Mouse (Mus musculus) midbrain, embryonic 14.5 days (tissue): ENCODE results near the gene Trim54. TPM values are rescaled to one million over a fixed set of nuclear protein-coding genes. Genes with fewer than 3 reads are reported as not detected.
A peak's percentile ranks its signal among the peaks of the same experiment; 100 is the strongest.

ENCODE experiments used
- ATAC-seq: fragments of 200-750 bp; cut with Nextera tagmentation; 2 replicates; pipeline ENCODE4 v1.8.0; 2017; ENCODE audit warnings: moderate number of reproducible peaks, moderate library complexity; ENCODE audit not compliant: low FRiP score, low TSS enrichment
- DNase-seq: peaks from one replicate; pipeline ENCODE4 v3.0.0-alpha.2; 2015
- H3K27ac ChIP-seq: fragments of 300-500 bp; sonication (generic); replicated peaks from 2 replicates; pipeline ENCODE4 v1.5.1; 2014; ENCODE audit warnings: mild to moderate bottlenecking, low read depth, low read length, moderate library complexity
- H3K27me3 ChIP-seq: fragments of 300-500 bp; sonication (generic); 2 replicates; pipeline ENCODE4 v1.6.1; 2014; ENCODE audit warnings: low read length, control low read depth, mixed read lengths; ENCODE audit not compliant: control insufficient read depth, insufficient read depth
- H3K36me3 ChIP-seq: fragments of 300-500 bp; sonication (generic); 2 replicates; pipeline ENCODE4 v1.6.1; 2014; ENCODE audit warnings: low read length, control low read depth; ENCODE audit not compliant: control insufficient read depth, insufficient read depth
- H3K4me1 ChIP-seq: fragments of 300-500 bp; sonication (generic); 2 replicates; pipeline ENCODE4 v1.6.1; 2014; ENCODE audit warnings: mild to moderate bottlenecking, antibody characterized with exemption, low read length, control low read depth; ENCODE audit not compliant: control insufficient read depth, insufficient read depth
- H3K4me2 ChIP-seq: fragments of 300-500 bp; sonication (generic); 2 replicates; pipeline ENCODE4 v1.6.1; 2014; ENCODE audit warnings: mild to moderate bottlenecking, low read length, moderate library complexity
- H3K4me3 ChIP-seq: fragments of 300-500 bp; sonication (generic); replicated peaks from 2 replicates; pipeline ENCODE4 v1.5.1; 2014; ENCODE audit warnings: low read depth, low read length
- H3K9ac ChIP-seq: fragments of 300-500 bp; sonication (generic); replicated peaks from 2 replicates; pipeline ENCODE4 v1.6.1; 2014; ENCODE audit warnings: mild to moderate bottlenecking, low read length, moderate library complexity
- H3K9me3 ChIP-seq: fragments of 300-500 bp; sonication (generic); 2 replicates; pipeline ENCODE4 v1.6.1; 2016; ENCODE audit warnings: low read length, control low read depth, mixed read lengths; ENCODE audit not compliant: control insufficient read depth
- WGBS: fragments of 180-500 bp; shearing (Covaris S2); extraction: QIAGEN DNeasy Blood & Tissue Kit; methylation state at CpG from one replicate; pipeline ENCODE4 v1.1.7; 2014; 5-methylcytosine and 5-hydroxymethylcytosine counted together
- polyA plus RNA-seq: library from polyadenylated mRNA; unstranded; fragments of >200 nt; fragmentation: Nextera tagmentation; extraction: Ambion mirVana; gene quantifications from 2 replicates; pipeline ENCODE4 v1.2.1, GENCODE M21; 2014

Trim54 gene
- polyA plus RNA-seq, 1 experiment from 2014 or later: not detected

DNA sequence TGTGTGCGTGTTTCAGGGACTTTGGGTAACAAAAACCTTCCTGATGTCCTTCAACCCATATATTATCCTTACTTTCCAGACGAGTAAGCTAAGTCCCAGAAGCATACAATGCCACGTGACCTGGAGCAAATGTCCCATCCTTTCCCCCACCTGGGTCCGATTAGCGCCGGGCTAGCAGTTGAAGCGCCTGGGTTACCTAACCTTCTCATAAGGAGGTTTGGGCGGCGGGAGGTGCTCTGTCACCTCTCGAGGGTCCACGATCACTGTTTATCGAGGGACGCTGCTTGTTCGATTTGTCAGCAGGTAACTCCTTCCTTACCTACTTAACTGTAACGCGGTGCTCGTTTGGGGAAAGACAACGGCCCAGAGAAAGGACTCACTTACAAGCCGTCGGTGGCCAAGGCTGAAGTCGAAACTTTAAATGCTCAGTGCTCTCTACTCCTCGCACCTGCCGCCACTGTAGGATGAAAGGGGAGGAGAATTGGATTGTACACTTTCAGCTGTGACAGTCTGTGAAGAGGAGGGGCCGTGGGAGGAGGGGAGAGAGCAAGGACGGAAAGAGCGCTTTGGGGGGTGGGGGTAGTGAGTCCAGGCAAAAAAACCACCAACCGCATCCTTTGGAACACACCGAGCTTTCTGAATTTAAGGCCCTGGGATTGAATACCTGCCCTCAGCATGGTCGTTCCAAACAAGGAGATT, 22.3 kb upstream of the Trim54 start:
- WGBS: under 1% methylated on average over 29 of the region's 29 CpGs
- H3K9ac ChIP-seq: no peak overlapping the region
- ATAC-seq (no peak), DNase-seq (peak; percentile 17)
- peak overlapping the region; percentile 47 for H3K4me3 ChIP-seq
- H3K27me3 ChIP-seq: peaks cover 64% of the 10 kb centered on the region
- no peak overlapping the region for H3K27ac ChIP-seq
- peaks cover 17% of the 10 kb centered on the region; the same call in 1 of the 2 replicates for H3K4me1 ChIP-seq
- no peaks in the 10 kb centered on the region for H3K36me3 ChIP-seq
- H3K4me2 ChIP-seq: peak overlapping the region; percentile 57
- no peaks in the 10 kb centered on the region for H3K9me3 ChIP-seq

DNA sequence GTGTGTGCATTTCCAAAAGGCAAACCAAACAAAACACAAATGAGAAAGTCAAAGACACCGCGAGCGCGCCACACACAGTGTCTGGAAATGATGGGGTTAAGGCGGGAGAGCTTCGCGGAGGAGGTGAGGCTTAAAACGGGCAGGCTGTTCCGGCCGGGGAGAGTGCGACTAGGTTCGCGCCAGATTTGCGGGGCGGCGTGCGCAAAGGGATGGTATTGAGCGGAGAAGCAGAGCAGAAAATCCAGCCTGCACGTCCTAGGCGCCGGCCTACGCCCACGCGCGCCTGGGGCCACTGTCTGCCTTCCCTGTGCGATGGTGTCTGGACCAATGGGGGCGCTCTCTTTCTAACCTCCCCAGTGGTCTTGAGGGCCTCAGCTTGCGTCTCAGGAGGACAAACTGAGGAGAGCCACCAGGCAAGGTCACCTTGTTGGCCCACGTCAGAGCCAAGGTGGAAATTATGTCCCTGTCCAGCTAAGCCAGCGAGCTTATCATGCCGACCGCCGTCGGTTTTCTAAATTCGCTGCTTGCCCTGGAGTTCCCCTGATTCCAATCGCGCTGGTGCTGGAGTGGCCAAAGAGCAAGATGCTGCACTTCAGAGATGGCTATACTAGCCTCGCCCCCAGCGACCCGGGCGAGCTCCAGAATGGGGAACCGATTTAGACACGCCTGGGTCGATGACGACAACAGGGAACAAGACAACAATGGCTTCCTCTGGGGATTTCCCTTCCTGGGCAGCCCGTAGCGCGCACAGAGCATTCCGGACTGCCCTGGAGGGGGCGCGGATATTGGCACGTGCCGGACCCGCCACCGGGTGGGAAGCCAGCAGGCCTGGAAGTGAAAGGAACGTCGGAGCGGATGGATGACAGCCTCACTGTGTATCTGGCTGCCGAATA, 21.5 kb upstream of the Trim54 start:
- Histone ChIP-seq H3K9me3 (no peaks in the 10 kb centered on the region), H3K36me3 (no peaks in the 10 kb centered on the region), H3K4me1 (peaks cover 17% of the 10 kb centered on the region; the same call in 1 of the 2 replicates), H3K9ac (no peak overlapping the region; the same call in 1 of the 2 replicates), H3K4me3 (peak overlapping the region; percentile 19), H3K27me3 (peaks cover 62% of the 10 kb centered on the region), H3K27ac (no peak overlapping the region), H3K4me2 (peak overlapping the region; percentile 57)
- peak; percentile 59 for DNase-seq
- under 1% methylated on average over 59 of the region's 59 CpGs for WGBS
- ATAC-seq: no peak

DNA sequence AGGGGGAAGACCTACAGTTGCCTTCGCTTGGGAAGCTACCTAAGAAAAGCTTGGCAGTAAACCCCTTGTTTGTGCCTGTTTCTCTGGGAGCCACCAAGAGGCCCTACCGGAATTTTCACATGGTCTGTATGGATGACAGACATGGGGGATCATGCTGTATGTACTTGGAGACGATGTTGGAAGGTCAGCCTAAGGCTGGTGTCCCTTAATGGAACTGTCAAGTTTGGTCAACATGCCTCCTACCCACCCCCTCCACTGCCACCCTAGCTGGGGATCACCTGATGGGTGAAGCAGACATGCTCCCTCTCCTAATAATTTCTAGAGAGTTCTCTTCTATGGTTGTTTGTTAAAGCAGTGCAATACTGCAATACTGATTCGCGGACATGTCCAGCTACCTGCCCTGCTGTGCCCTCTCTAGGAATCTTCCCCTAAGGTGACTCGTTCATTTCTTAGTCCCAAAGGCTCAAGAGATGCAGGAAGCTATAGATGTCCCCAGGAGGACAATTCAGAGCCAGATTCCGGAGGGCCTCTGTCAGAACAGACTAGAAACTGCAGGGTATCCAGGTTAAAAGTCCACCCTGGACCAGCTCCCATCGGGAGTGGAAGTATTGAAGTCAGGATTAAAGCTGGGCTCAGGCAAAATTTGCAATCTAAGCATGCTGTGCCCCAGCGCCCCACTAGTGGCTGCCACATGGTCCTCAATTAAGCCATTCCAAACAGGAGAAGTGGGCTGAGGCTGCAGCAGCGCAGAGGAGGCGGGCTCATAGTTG, 20.6 kb upstream of the Trim54 start:
- H3K27me3 ChIP-seq: peaks cover 59% of the 10 kb centered on the region
- H3K4me2 ChIP-seq: peak overlapping the region; percentile 57
- ATAC-seq (no peak), DNase-seq (peak; percentile 31)
- H3K9ac ChIP-seq: no peak overlapping the region
- 17% methylated on average over 11 of the region's 11 CpGs for WGBS
- peaks cover 17% of the 10 kb centered on the region; the same call in 1 of the 2 replicates for H3K4me1 ChIP-seq
- H3K9me3 ChIP-seq: no peaks in the 10 kb centered on the region
- peak overlapping the region; percentile 19; the same call in 1 of the 2 replicates for H3K4me3 ChIP-seq
- H3K36me3 ChIP-seq: no peaks in the 10 kb centered on the region
- no peak overlapping the region for H3K27ac ChIP-seq

DNA sequence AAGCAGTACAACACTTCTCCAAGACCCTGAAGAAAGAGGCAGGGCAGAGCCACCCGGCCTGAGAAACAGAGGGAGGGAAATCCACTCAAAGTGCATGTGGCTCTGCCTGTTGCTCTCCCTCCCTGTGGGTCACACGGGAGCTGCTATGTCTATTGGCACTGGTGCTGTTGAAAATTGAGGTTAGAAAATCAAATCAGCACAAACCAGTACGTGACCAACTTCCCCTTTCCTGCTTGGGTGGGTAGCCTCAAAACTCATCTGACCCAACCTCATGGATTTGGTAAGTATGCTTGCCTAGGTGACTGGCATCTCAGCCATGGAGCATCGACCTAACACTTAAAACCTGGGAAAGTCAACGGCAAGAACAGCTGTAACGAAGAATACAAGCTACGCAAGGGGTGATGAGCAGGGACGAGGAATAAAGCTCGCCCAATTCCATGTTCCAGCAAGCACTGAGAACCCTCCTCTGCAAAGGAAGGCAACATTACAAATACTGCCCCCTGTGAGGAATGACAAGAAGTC, 10.6 kb upstream of the Trim54 start, which contains the start of gene Dnajc5g:
Dnajc5g (plus strand) TSS at position 472 of the 522 bp plus-strand sequence.
- ATAC-seq: no peak
- H3K9me3 ChIP-seq: no peaks in the 10 kb centered on the region
- 86% methylated on average over 9 of the region's 9 CpGs for WGBS
- no peak within 1 kb of the TSS for H3K4me3 ChIP-seq
- no peak for DNase-seq
- no peaks in the 10 kb centered on the region for H3K36me3 ChIP-seq
- no peak within 1 kb of the TSS for H3K27ac ChIP-seq
- no peaks in the 10 kb centered on the region for H3K4me1 ChIP-seq
- H3K9ac ChIP-seq: no peak within 1 kb of the TSS
- H3K27me3 ChIP-seq: no peaks in the 10 kb centered on the region
- H3K4me2 ChIP-seq: no peak within 1 kb of the TSS

DNA sequence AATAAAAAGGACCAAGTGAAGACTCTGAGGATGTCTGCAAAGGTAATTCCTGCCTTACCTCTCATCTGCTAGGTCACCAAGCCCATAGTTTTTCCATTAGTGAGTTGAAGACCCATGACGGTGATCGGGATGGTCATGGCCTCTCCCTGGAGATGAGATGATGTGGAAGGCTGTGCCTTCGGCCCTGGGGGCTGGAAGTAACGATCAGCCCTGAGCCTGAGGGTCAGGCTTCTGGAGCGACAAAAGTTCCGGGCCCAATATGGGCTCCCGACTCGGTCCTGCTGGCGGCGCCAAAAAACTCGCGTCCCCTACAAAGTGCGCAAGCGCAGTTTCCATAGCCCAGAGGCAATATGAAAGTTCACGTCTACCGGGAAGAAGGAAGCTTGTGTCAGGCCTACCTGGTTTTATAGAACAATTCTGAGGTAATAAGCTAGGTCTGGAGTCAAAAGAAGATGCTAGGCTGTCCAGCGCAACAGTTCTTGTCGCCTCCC, 8.5 kb upstream of the Trim54 start, which contains the start of gene Slc30a3:
Slc30a3 (minus strand) TSS at position 238 of the 491 bp plus-strand sequence.
- no peaks in the 10 kb centered on the region for H3K36me3 ChIP-seq
- H3K4me2 ChIP-seq: no peak within 1 kb of the TSS
- H3K4me1 ChIP-seq: no peaks in the 10 kb centered on the region
- ATAC-seq (no peak), DNase-seq (no peak)
- WGBS: 91% methylated on average over 18 of the region's 18 CpGs
- H3K4me3 ChIP-seq: no peak within 1 kb of the TSS
- H3K27me3 ChIP-seq: no peaks in the 10 kb centered on the region
- H3K9ac ChIP-seq: no peak within 1 kb of the TSS
- no peak within 1 kb of the TSS for H3K27ac ChIP-seq
- H3K9me3 ChIP-seq: no peaks in the 10 kb centered on the region

DNA sequence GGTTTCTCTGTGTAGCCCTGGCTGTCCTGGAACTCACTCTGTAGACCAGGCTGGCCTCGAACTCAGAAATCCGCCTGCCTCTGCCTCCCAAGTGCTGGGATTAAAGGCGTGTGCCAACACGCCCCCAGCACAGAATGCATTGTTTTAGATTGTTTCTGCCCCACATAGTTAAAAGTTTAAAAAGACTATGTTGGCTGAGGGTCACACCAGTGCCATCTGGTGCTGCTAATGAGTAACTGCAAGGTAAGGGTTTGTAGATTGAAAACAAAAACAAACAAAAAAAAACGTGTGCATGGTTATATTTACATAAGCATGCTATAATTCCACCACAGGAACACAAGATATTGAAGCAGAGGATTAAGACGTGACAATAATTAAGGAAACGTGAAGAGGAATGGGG, 5.7 kb upstream of the Trim54 start:
- Histone ChIP-seq H3K4me3 (no peak overlapping the region), H3K4me1 (no peaks in the 10 kb centered on the region), H3K27ac (no peak overlapping the region), H3K9me3 (no peaks in the 10 kb centered on the region), H3K27me3 (no peaks in the 10 kb centered on the region), H3K9ac (no peak overlapping the region), H3K4me2 (no peak overlapping the region), H3K36me3 (no peaks in the 10 kb centered on the region)
- ATAC-seq (no peak), DNase-seq (peak; percentile 37)
- 44% methylated on average over 7 of the region's 7 CpGs for WGBS

DNA sequence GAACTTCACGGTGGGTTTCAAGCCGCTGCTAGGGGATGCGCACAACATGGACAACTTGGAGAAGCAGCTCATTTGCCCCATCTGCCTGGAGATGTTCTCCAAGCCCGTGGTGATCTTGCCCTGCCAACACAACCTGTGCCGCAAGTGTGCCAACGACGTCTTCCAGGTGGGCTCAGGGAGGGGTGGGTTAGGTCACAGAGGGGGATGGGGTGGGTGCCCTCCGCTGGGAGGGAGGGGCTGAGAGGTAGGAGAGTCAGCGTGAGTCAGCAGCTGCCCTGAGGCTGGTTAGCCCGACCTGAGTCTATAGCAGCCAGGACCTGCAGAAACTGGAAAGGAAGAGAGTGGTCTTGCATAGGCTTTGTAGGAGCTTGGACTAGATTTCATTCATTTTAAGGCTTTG, 400 bp downstream of the Trim54 start:
- Histone ChIP-seq H3K4me2 (no peak overlapping the region), H3K36me3 (no peaks in the 10 kb centered on the region), H3K27me3 (no peaks in the 10 kb centered on the region), H3K4me1 (no peaks in the 10 kb centered on the region), H3K9me3 (no peaks in the 10 kb centered on the region), H3K27ac (no peak overlapping the region), H3K4me3 (no peak overlapping the region), H3K9ac (no peak overlapping the region)
- ATAC-seq: no peak
- no peak for DNase-seq
- WGBS: 34% methylated on average over 10 of the region's 10 CpGs

DNA sequence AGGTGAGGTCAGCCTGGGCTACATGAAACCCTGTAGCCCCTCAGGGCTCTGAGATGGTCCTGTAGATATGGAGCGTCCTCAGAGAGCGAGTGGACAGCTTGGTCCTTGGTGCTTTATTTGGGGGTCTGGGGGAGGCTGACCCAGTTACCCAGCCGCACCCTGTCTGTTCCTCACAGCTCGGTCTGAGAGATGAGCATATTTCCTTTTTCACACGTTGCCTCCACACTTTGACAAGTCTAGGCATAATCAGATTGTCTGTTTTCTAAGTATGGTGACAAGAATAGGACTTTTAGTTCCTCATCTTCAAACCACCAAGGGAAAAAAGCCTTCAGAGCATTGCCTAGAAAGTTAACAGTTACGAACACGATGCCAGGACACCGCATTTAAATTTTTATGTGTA, 4.6 kb downstream of the Trim54 start:
- H3K9ac ChIP-seq: no peak overlapping the region
- DNase-seq (no peak), ATAC-seq (no peak)
- no peaks in the 10 kb centered on the region for H3K36me3 ChIP-seq
- no peaks in the 10 kb centered on the region for H3K4me1 ChIP-seq
- H3K27me3 ChIP-seq: no peaks in the 10 kb centered on the region
- H3K9me3 ChIP-seq: no peaks in the 10 kb centered on the region
- no peak overlapping the region for H3K4me3 ChIP-seq
- H3K27ac ChIP-seq: no peak overlapping the region
- 89% methylated on average over 8 of the region's 8 CpGs for WGBS
- H3K4me2 ChIP-seq: no peak overlapping the region
